Mouse (Mus musculus) T-helper 17 cell (primary cell): ENCODE results near the gene Scrn1.

ENCODE experiments used
- in situ Hi-C, 2 experiments: fragments of 300-600 bp; cut with MboI, MseI; formaldehyde crosslinking; loops; 1 replicate in 1 of 2; 2 replicates in 1 of 2; pipeline ENCODE4 v1.15.1; 2025; ENCODE audit warnings: high pct_unique_total_duplicates in 2 of 2

Scrn1 gene

DNA sequence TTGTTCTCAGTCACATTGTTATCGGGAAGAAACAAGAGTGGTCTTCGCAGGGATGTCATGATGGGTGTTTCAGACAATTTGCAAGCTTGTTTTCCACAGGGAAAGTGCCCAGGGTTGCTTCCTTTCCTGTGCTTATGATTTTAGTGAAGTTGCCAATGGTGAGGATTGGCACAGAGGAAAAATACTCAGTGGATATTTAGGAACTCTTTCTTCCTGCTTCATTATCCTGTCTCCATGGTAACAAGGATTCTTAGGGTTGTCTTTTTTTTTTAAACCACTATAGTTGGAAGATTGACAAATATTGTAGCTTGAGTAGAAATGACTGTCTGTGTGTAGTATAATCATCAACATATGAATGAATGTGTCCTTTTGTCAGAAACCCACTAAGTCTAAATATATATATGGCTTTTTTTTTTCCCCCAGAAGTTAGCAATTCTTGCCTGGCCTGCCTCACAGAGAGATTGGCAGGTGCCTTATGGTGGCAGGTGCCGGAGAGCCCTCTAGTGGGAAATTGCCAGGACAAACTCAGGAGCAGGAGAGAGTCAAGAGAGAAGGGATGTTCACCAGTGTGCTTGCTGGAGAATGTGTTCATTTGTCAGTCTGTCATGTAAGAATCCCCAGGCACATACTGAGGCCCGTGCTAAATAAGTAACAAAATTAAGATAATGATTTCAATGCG, 87.5 kb downstream of the Scrn1 start:
- in situ Hi-C loops = loop anchor here in 1 of 2 experiments (5.0 kb wide), 1 partner anchor 66 kb away; no protein-coding TSS in a partner anchor

DNA sequence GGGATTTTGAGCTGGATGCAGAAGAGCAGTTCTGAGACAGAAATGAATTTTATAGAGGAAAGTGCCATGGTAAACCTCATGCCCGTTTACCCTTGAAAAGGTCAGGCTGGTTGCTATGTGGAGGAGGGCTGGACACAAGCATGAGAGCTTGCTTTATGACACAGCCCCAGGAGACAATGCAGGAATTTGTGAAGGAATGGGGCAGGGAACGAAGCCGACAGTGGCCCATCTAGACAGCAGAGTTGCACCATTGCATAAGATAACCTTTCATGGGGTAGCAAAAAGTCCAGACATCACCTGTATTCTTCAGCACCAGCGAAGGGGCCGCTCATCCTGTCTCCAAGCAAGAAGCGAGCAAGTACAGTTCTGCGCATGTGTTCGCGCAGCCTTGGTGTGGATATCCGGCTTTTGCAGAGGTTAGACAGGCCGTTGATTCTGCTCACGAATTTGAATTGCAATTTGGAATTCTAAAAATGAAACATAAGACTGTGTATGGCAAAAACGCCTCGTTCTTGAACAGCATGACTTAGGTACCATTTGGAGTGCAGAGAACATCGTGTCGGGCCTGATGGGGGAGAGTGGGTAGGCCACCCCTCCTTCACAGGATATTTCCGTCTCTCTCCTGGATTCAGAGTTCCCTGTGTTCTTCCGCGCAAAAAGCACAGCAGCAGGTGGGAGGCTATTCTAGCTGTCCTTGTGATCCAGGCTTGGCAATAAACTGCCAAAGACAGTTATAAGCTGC, 90.2 kb downstream of the Scrn1 start:
- in situ Hi-C loops = loop anchor here in 1 of 2 experiments (5.0 kb wide), 1 partner anchor 64 kb away; no protein-coding TSS in a partner anchor

DNA sequence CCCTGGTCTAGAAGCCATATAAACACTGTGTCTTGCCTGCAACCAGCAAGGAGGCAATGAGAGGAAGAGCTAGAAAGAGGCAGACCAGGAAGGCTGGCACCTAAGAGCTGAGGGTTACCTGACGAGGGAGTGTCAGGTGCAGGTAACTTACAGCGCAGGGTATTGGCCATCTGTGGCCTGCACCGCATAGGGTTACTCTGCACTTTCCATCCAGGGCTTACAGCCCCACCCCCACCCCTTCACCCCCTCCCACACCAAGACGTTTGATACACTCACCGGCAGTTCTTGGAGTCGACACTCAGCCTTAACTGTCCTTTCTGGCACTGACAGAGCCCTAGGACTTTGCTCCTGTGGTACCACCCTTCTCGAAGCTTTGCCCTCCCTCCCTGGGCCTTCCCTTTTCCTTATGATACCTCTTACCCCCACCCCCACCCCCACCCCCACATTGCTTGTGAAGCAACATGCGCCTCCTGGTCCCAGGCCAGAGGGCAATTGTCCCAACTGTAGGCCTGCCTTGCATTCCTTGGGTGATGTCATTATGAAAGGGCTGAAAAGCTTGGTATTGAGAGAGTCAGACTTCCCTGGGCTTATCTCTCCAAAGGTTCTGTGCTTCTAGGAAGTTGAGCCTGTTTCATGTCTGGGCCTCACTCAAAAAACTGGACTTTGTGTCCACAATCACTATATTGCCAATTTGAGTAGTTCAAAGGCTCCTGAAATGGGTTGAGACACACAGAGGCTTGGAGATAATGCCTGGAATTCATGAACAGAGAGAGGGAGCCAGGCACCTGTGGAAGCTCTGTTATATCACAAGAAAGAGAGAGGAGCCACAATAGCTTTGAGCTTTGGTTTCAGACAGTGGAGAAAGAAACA, 93.2 kb downstream of the Scrn1 start:
- in situ Hi-C loops = no loop called here

DNA sequence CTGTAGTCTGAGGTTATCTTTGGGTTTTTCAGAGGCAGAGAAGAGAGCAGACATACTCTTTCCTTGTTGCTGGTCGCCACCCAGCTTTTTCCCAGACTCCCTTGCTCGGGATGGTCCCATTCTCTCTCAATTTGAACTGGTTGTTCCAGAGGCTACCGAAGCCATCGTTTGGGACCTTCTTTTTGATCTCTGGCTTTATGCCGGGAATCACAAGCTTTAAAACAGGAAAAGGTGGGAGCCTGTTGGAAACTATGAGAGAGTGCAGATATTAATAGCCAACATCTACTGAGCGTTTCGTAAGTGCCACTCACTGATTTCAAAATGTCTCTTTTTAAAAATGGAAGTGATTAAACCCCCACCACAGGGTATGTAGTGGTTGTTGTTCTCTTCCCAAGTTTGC, 94.4 kb downstream of the Scrn1 start:
- in situ Hi-C loops = no loop called here

DNA sequence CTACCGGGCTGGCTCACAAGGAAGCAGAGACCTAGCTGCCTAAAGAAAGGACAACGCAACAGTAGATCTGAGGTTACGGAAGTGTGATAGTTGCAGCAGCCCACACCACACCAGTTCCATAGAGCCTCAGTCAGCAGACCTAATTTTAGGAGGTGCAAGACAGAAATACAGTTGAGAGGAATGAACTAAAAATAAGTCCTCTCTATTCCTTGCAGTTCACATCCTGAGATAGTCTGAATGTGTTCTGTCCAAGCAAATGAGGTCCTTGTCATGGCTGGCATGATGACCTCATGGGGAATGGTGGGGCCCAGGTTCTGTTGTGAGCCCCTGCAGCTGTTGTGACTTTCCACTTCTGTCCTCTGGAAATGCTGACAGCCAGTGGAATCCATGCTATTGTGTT, 98.9 kb downstream of the Scrn1 start:
- in situ Hi-C loops = no loop called here

DNA sequence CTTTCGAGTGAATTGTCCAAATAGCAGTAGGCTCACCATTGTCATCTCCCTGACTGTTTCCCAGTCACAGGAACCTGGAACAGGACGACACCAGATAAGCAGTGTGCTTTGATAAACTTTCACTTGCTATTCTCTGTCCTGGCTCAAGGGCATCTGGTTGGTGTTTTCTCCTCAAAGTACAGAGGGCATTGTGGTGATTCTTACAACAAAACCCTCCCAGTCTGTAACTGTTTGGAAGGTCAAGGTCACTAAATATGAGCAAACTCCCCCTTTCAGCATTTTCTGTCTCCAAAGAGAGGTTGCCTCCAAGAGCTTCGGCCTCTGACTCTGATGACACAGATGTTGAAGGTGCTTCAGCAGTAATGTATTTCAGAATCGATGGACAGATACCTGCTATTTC, 101.4 kb downstream of the Scrn1 start:
- in situ Hi-C loops = no loop called here

DNA sequence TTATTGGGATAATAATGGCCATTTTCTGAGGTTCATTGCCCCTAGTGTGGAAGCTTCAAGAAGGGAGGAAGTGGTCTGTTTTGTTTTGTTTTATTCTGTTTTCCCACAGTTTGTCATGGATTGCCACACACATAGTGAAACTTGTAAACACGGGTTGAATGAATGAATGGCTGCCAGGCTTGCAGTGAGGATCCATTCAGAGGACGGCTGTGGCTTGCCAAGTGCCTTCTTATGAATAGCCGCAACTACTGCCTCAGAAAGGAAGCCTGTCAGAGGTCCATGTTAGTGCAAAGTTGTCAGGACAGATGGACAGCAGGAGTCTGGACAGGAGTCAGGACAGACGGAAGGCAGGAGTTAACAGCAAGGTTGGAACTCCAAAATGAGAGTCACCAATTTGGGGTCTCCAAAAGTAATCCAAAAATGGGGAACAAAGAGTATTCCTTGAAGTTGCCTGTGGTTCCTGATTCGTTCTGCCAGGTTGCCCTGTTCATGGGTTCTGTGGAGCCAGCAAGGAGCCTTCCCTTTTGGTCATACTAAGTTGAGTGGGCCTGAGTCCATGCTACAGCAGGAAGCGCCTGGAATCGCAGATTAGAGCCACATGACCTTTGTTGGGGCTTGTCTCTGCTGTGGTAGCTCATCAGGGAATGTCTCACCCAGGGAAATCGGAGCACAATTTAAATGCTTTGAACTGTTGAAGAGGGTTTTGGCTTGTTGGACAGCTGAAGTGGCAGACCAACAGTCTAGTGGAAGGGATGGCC, 102.4 kb downstream of the Scrn1 start:
- in situ Hi-C loops = no loop called here

DNA sequence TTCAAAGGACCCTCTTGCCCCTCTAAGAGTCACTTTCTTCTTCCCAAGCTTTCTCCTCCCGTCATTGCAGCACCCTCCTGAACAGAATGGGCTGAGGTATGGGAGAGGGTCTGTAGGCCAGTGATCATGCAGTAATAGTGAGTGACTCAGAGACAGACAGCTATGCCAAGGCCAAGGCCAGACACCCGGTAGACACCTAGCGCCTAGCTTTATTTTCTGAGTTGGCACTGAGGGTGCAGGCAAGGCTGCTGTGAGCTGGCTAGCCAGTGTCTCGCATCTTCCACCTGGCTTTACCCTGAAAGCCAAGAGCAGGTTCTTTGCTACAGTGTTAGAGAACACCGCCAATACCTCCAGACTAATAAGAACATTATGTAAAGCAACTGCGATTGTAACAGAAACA, 103.5 kb downstream of the Scrn1 start:
- in situ Hi-C loops = no loop called here

DNA sequence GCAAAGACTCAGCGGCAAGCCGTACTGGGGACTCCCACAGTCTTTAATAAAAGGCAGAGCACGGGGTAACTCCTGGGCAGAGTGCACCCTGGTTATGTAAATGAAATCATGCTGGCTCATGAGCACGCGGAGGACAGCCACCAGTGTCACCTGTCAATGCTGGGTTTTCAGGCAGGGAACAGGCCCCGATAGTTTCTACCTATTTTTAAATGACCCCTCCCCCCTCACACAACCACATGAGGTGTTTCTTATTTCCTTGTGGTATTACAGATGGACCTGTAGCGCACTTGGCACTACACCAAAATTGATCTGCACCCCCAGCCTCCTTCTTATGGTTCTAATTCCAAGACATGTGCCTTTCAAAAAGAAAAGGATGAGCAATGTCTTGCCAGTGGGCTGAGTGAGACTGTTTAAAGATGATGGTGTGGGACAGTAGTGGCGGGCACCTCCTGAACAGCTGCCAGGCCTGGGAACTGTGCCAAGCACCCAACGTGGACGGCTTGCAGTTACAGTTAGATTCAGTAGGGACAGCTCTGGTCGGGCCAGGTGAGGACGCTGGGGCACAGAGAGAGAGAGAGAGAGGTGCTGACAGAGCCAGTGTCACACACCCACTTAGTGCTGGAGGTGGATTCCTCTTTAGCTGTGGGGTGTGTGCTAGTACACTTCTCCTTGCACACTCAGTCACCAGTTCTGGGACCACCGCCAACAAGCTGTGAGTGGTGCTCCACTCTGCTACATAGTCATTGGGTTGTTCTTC, 105.2 kb downstream of the Scrn1 start:
- in situ Hi-C loops = no loop called here

DNA sequence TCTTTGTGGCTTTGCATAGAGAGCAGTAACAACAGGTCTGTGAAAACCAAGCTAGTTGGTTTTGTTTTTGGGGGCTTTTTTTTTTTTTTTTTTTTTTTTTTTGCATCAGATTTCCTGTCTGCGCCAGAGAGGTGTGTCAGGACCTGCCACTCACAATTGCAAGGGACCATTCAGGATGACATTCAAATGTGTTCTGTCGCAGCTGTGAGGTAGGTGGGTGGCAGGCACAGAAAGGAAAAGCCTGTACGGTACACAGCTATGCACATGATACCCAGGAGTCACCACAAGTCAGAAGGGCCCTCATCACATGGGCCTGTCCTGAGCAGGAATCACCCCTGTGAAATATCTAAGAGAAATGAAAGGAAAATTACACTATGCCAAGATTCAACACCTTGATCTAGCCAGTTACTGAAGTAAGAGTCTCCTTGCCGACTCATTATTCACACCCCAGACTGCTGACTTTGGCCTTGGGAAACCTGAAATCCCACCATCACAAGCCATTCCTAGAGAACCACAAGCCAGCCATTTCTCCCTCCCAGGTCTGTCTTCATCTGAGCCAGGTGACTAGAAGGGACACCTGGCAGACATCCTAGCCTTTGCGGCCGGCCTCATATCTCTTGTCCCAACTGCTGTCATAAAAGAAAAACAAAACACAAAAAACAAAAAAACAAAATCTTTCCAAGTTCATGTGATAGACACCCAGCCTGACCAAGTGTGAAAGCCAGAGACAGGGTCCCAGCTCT, 105.9 kb downstream of the Scrn1 start:
- in situ Hi-C loops = no loop called here

DNA sequence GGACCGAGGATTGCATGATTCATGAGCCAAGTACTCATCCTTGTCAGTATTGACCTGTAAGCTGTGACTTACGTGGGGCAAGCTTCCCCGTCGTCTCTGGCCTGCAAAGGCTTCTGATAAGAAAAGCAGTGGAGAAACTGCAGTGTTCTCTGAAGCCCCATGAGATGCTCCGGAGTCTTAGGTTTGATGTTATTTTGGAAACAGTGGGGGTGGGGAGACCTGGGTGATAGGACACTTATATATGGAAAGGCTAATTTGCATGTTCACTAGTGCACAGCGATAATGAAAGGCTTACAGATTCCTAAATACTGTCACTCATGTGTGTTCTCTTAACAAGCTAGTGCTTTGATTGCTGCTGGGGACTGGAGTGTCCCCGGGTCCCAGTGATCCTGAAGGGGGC, 106.6 kb downstream of the Scrn1 start:
- in situ Hi-C loops = no loop called here
